Comparison of ENCODE assay signal across 16 mouse cellular contexts in genomic region chr17:49205564-49205963, GRCm38 (mm10).
DNase-seq lines count a peak whose midpoint lies in the region; ATAC-seq and TF ChIP-seq lines count a peak whose summit lies in the region.
"Had no signal": no experiment of that assay in that cellular context is flagged by ENCODE, and none has a peak within 500 bp of the region (broad histone marks: within the 10 kb centered on the region; RNA-seq: fewer than 3 reads in every experiment).

No protein-coding gene starts in this region.

- no peak for TF ChIP-seq CTCF in stomach, postnatal 0 days (IDR thresholded peaks at IDR 0.05; ENCODE audit: low read depth)

- ATAC-seq in kidney, embryonic 14.5 days (ENCODE audit: low FRiP score, low TSS enrichment): peak; percentile 33; the same call in 1 of the 2 replicates
- no peak for ATAC-seq in stomach, embryonic 16.5 days (ENCODE audit: insufficient read depth, low FRiP score)
- ATAC-seq in stomach, postnatal 0 days (ENCODE audit: low FRiP score, low TSS enrichment): no peak
- peak; percentile 52; the same call in 1 of the 2 replicates for ATAC-seq in limb, embryonic 12.5 days (ENCODE audit: insufficient number of reproducible peaks, insufficient read depth, low FRiP score, low TSS enrichment, low read depth)
- ATAC-seq: activated CD4-positive, CD25-positive, alpha-beta regulatory T cell, adult 4 months; CD4-positive, CD25-positive, alpha-beta regulatory T cell, adult 4 months had no signal

- no peak overlapping the region for H3K27ac ChIP-seq in kidney, embryonic 14.5 days (ENCODE audit: low read depth, low read length)
- H3K27ac ChIP-seq in stomach, embryonic 16.5 days (ENCODE audit: low read length): no peak overlapping the region
- no peak overlapping the region for H3K27ac ChIP-seq in stomach, postnatal 0 days (replicated peaks)
- no peak overlapping the region for H3K27ac ChIP-seq in limb, embryonic 12.5 days
- H3K27ac ChIP-seq: heart, embryonic 15.5 days; left cerebral cortex, adult 2 months; liver, embryonic 13.5 days; macrophage had no signal

- no peak for TF ChIP-seq EP300 in stomach, postnatal 0 days (optimal IDR thresholded peaks at IDR 0.05)

- no peaks in the 10 kb centered on the region for H3K36me3 ChIP-seq in kidney, embryonic 14.5 days (ENCODE audit: control insufficient read depth, insufficient read depth, low read length)
- no peaks in the 10 kb centered on the region for H3K36me3 ChIP-seq in stomach, embryonic 16.5 days (ENCODE audit: control insufficient read depth, insufficient read depth, low read length)
- no peaks in the 10 kb centered on the region for H3K36me3 ChIP-seq in stomach, postnatal 0 days (ENCODE audit: control insufficient read depth, insufficient read depth, low read length)
- H3K36me3 ChIP-seq in limb, embryonic 12.5 days: no peaks in the 10 kb centered on the region
- H3K36me3 ChIP-seq: heart, embryonic 15.5 days; liver, embryonic 13.5 days had no signal

- H3K9me3 ChIP-seq in kidney, embryonic 14.5 days (ENCODE audit: control insufficient read depth, low read length): peaks cover 6% of the 10 kb centered on the region; the same call in 1 of the 2 replicates
- H3K9me3 ChIP-seq in stomach, embryonic 16.5 days (replicated peaks; ENCODE audit: control insufficient read depth, low read length): no peaks in the 10 kb centered on the region
- H3K9me3 ChIP-seq in stomach, postnatal 0 days (ENCODE audit: control insufficient read depth, low read length): no peaks in the 10 kb centered on the region
- no peaks in the 10 kb centered on the region for H3K9me3 ChIP-seq in limb, embryonic 12.5 days
- H3K9me3 ChIP-seq: heart, embryonic 15.5 days had no signal

- peaks cover 6% of the 10 kb centered on the region; the same call in 1 of the 2 replicates for H3K27me3 ChIP-seq in kidney, embryonic 14.5 days (ENCODE audit: control insufficient read depth, insufficient read depth, low read length)
- no peaks in the 10 kb centered on the region for H3K27me3 ChIP-seq in stomach, embryonic 16.5 days (ENCODE audit: control insufficient read depth, insufficient read depth, low read length)
- H3K27me3 ChIP-seq in stomach, postnatal 0 days (ENCODE audit: control insufficient read depth, insufficient read depth, low read length): no peaks in the 10 kb centered on the region
- H3K27me3 ChIP-seq in limb, embryonic 12.5 days: no peaks in the 10 kb centered on the region
- H3K27me3 ChIP-seq: heart, embryonic 15.5 days; liver, embryonic 13.5 days had no signal

- no peak for DNase-seq in kidney, adult 18-20 months
- no peak for DNase-seq in stomach, postnatal 0 days (ENCODE audit: low spot score)
- DNase-seq in thymus, adult 18-20 months: no peak
- no peak for DNase-seq in right cerebral cortex, adult 18-20 months
- DNase-seq in testis, postnatal 14 days (ENCODE audit: low spot score): no peak
- DNase-seq: liver, embryonic 13.5 days; right cerebral cortex, postnatal 4 days; thymus, postnatal 14 days had no signal

- no peak overlapping the region for H3K4me3 ChIP-seq in kidney, embryonic 14.5 days (ENCODE audit: low read length)
- H3K4me3 ChIP-seq in stomach, embryonic 16.5 days (replicated peaks; ENCODE audit: low read length): no peak overlapping the region
- no peak overlapping the region for H3K4me3 ChIP-seq in stomach, postnatal 0 days (ENCODE audit: low read depth, low read length)
- H3K4me3 ChIP-seq in limb, embryonic 12.5 days (replicated peaks): no peak overlapping the region
- H3K4me3 ChIP-seq: heart, embryonic 15.5 days; left cerebral cortex, adult 2 months; liver, embryonic 13.5 days had no signal

- H3K4me1 ChIP-seq in kidney, embryonic 14.5 days (ENCODE audit: control insufficient read depth, insufficient read depth, low read length): no peaks in the 10 kb centered on the region
- no peaks in the 10 kb centered on the region for H3K4me1 ChIP-seq in stomach, embryonic 16.5 days (ENCODE audit: control insufficient read depth, insufficient read depth, low read length)
- H3K4me1 ChIP-seq in stomach, postnatal 0 days (replicated peaks; ENCODE audit: control insufficient read depth, insufficient read depth): no peaks in the 10 kb centered on the region
- H3K4me1 ChIP-seq in limb, embryonic 12.5 days (replicated peaks): peaks cover 14% of the 10 kb centered on the region
- H3K4me1 ChIP-seq: liver, embryonic 13.5 days had no signal

- no peak overlapping the region for H3K9ac ChIP-seq in kidney, embryonic 14.5 days (ENCODE audit: low read depth, low read length)
- 0 out of 2 replicates have a peak overlapping the region, but pooled peaks have one; percentile 14 for H3K9ac ChIP-seq in stomach, embryonic 16.5 days (ENCODE audit: low read length)
- no peak overlapping the region for H3K9ac ChIP-seq in stomach, postnatal 0 days (ENCODE audit: low read length)
- H3K9ac ChIP-seq in limb, embryonic 12.5 days (replicated peaks): 0 out of 2 replicates have a peak overlapping the region, but pooled peaks have one; percentile 0
- H3K9ac ChIP-seq: heart, embryonic 15.5 days; liver, embryonic 13.5 days had no signal

- no peak overlapping the region for H3K4me2 ChIP-seq in kidney, embryonic 14.5 days (replicated peaks; ENCODE audit: low read depth, low read length)
- H3K4me2 ChIP-seq in stomach, embryonic 16.5 days (ENCODE audit: low read depth, low read length): no peak overlapping the region
- H3K4me2 ChIP-seq in stomach, postnatal 0 days (replicated peaks; ENCODE audit: low read depth): no peak overlapping the region
- no peak overlapping the region for H3K4me2 ChIP-seq in limb, embryonic 12.5 days
- H3K4me2 ChIP-seq: heart, embryonic 15.5 days; liver, embryonic 13.5 days had no signal

- WGBS in kidney, embryonic 14.5 days: 50% methylated on average over 1 of the region's 1 CpGs
- WGBS in stomach, embryonic 16.5 days: 62% methylated on average over 1 of the region's 1 CpGs
- 61% methylated on average over 1 of the region's 1 CpGs for WGBS in stomach, postnatal 0 days
- WGBS in limb, embryonic 12.5 days: 72% methylated on average over 1 of the region's 1 CpGs

Comparison
In these comparisons a context has a peak if more than half of its experiments do, and no peak if none do; other contexts are left out.
1. H3K9ac ChIP-seq: peak in stomach, embryonic 16.5 days (single experiment) and limb, embryonic 12.5 days (single experiment); none in kidney, embryonic 14.5 days (single experiment) and stomach, postnatal 0 days (single experiment).
2. ATAC-seq: peak in kidney, embryonic 14.5 days (single experiment) and limb, embryonic 12.5 days (single experiment); none in stomach, embryonic 16.5 days (single experiment) and stomach, postnatal 0 days (single experiment).